Comparison of ENCODE assay signal across 8 mouse cellular contexts in the genomic region with DNA sequence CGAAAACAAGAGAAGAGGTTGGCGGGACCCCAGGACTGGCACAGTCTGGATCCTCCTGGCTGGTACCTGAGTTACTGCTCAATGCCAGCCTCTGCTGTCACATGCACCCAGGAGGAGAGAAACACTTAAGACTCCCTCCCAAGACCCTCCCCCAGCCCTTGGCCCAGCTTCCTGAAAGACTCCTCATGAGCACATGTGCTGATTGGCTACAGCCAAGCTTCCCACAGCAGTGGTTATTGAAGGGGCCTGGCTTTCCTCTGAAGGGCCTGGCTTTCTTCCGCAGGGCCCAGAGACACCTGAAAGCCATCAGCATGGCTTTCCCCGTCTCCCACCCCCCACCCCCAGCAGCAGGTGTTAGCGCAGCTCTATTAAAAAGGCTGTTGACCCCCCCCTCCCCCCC. TPM values are rescaled to one million over a fixed set of nuclear protein-coding genes. Genes with fewer than 3 reads are reported as not detected.
DNase-seq lines count a peak whose midpoint lies in the region; ATAC-seq lines count a peak whose summit lies in the region.

A gene (minus strand): TSS at position 101 of the 400 bp plus-strand sequence.

- WGBS in liver, embryonic 11.5 days: 73% methylated on average over 5 of the region's 5 CpGs
- WGBS in neural tube, embryonic 15.5 days: 80% methylated on average over 5 of the region's 5 CpGs

- intact Hi-C loops in gastrocnemius, postnatal 36 days (cut with DNase I): no loop called here

- no peak within 1 kb of the TSS for H3K9ac ChIP-seq in liver, embryonic 11.5 days (ENCODE audit: low read depth, low read length)
- no peak within 1 kb of the TSS for H3K9ac ChIP-seq in neural tube, embryonic 15.5 days (replicated peaks)

- H3K4me3 ChIP-seq in liver, embryonic 11.5 days (ENCODE audit: low read depth, low read length): no peak within 1 kb of the TSS
- no peak within 1 kb of the TSS for H3K4me3 ChIP-seq in neural tube, embryonic 15.5 days (replicated peaks)

- no peak for DNase-seq in liver, embryonic 11.5 days (ENCODE audit: low spot score)
- no peak for DNase-seq in liver
- no peak for DNase-seq in adrenal gland, postnatal 25 days
- DNase-seq in gastrocnemius, postnatal 36 days: no peak
- DNase-seq in layer of hippocampus, postnatal 10 days (ENCODE audit: low spot score in 2 of 2): no peak
- no peak for DNase-seq in testis, postnatal 10 days (ENCODE audit: low spot score)
- DNase-seq in frontal cortex, postnatal 36 days (ENCODE audit: low spot score in 2 of 2): no peak

- H3K27me3 ChIP-seq in liver, embryonic 11.5 days (replicated peaks; ENCODE audit: control insufficient read depth, insufficient read depth, low read length): no peaks in the 10 kb centered on the region
- no peaks in the 10 kb centered on the region for H3K27me3 ChIP-seq in neural tube, embryonic 15.5 days (replicated peaks)

- no peak within 1 kb of the TSS for H3K4me2 ChIP-seq in liver, embryonic 11.5 days
- no peak within 1 kb of the TSS for H3K4me2 ChIP-seq in neural tube, embryonic 15.5 days

- ATAC-seq in liver, embryonic 11.5 days (replicated peaks; ENCODE audit: low FRiP score): no peak
- ATAC-seq in neural tube, embryonic 15.5 days (ENCODE audit: low FRiP score): no peak

- H3K4me1 ChIP-seq in liver, embryonic 11.5 days (replicated peaks; ENCODE audit: control insufficient read depth, insufficient read depth, low read length): peaks cover 14% of the 10 kb centered on the region
- H3K4me1 ChIP-seq in neural tube, embryonic 15.5 days: no peaks in the 10 kb centered on the region

- no peaks in the 10 kb centered on the region for H3K36me3 ChIP-seq in liver, embryonic 11.5 days (ENCODE audit: control insufficient read depth, insufficient read depth, low read length)
- H3K36me3 ChIP-seq in neural tube, embryonic 15.5 days: no peaks in the 10 kb centered on the region; the same call in 1 of the 2 replicates

- no peaks in the 10 kb centered on the region for H3K9me3 ChIP-seq in liver, embryonic 11.5 days (ENCODE audit: control insufficient read depth, low read length)
- no peaks in the 10 kb centered on the region for H3K9me3 ChIP-seq in neural tube, embryonic 15.5 days (replicated peaks)

- H3K27ac ChIP-seq in liver, embryonic 11.5 days (ENCODE audit: low read depth, low read length): no peak within 1 kb of the TSS
- no peak within 1 kb of the TSS for H3K27ac ChIP-seq in neural tube, embryonic 15.5 days (replicated peaks)

RNA-seq across cellular contexts. Expression of the gene that starts here (rescaled TPM):
- 26.0 and 30.2 TPM in 2 replicates for polyA plus RNA-seq in liver, embryonic 11.5 days (2014; fragmentation: Nextera tagmentation; extraction: Ambion mirVana)
- total RNA-seq in adrenal gland, postnatal 25 days (2021): 31.5 and 42.4 TPM in 2 replicates
- 10 to 100 TPM; 10.4 to 13.3 TPM for total RNA-seq in gastrocnemius, postnatal 36 days (2021)
- 10 to 100 TPM; 90.1 to 92.7 TPM for total RNA-seq in layer of hippocampus, postnatal 10 days (2021)
- 55.6 and 58.9 TPM in 2 replicates for polyA plus RNA-seq in neural tube, embryonic 15.5 days (2015; fragmentation: Nextera tagmentation; extraction: Ambion mirVana)
